Mouse (Mus musculus) heart, embryonic 13.5 days (tissue): ENCODE data around the gene Nsmce1. TPM values are rescaled to one million over a fixed set of nuclear protein-coding genes. Genes with fewer than 3 reads are reported as not detected.

Experiments
- ATAC-seq: fragments of 200-750 bp; cut with Nextera tagmentation; 2 replicates; pipeline ENCODE4 v1.8.0; 2017; ENCODE audit warnings: moderate TSS enrichment; ENCODE audit not compliant: insufficient number of reproducible peaks, low FRiP score, low TSS enrichment; ENCODE audit errors: extremely low read depth
- H3K27ac ChIP-seq: fragments of 300-500 bp; sonication (generic); replicated peaks from 2 replicates; pipeline ENCODE4 v1.5.1; 2015; ENCODE audit warnings: moderate library complexity, mild to moderate bottlenecking, inconsistent platforms
- H3K27me3 ChIP-seq: fragments of 300-500 bp; sonication (generic); replicated peaks from 2 replicates; pipeline ENCODE4 v1.6.1; 2015; ENCODE audit warnings: mild to moderate bottlenecking, inconsistent platforms
- H3K36me3 ChIP-seq: fragments of 300-500 bp; sonication (generic); 2 replicates; pipeline ENCODE4 v1.6.1; 2015; ENCODE audit warnings: mild to moderate bottlenecking, inconsistent platforms
- H3K4me1 ChIP-seq: fragments of 300-500 bp; sonication (generic); 2 replicates; pipeline ENCODE4 v1.6.1; 2015; ENCODE audit warnings: inconsistent platforms
- H3K4me2 ChIP-seq: fragments of 300-500 bp; sonication (generic); 2 replicates; pipeline ENCODE4 v1.6.1; 2015; ENCODE audit warnings: inconsistent platforms, mild to moderate bottlenecking, moderate library complexity
- H3K4me3 ChIP-seq: fragments of 300-500 bp; sonication (generic); 2 replicates; pipeline ENCODE4 v1.5.1; 2015; ENCODE audit warnings: moderate library complexity, mild to moderate bottlenecking, inconsistent platforms
- H3K9ac ChIP-seq: fragments of 300-500 bp; sonication (generic); 2 replicates; pipeline ENCODE4 v1.6.1; 2015; ENCODE audit warnings: inconsistent platforms, mild to moderate bottlenecking, moderate library complexity
- H3K9me3 ChIP-seq: fragments of 300-500 bp; sonication (generic); 2 replicates; pipeline ENCODE4 v1.6.1; 2016; ENCODE audit warnings: inconsistent platforms
- WGBS: fragments of 180-500 bp; shearing (Covaris S2); methylation state at CpG from one replicate; pipeline ENCODE4 v1.1.7; 2015; ENCODE audit warnings: mixed read lengths; 5-methylcytosine and 5-hydroxymethylcytosine counted together
- polyA plus RNA-seq: library from polyadenylated mRNA; unstranded; fragments of >200 nt; fragmentation: Nextera tagmentation; extraction: Ambion mirVana; gene quantifications from 2 replicates; pipeline ENCODE4 v1.2.1, GENCODE M21; 2015

Gene Nsmce1
- polyA plus RNA-seq, 1 experiment from 2014 or later = 97.9 TPM

DNA sequence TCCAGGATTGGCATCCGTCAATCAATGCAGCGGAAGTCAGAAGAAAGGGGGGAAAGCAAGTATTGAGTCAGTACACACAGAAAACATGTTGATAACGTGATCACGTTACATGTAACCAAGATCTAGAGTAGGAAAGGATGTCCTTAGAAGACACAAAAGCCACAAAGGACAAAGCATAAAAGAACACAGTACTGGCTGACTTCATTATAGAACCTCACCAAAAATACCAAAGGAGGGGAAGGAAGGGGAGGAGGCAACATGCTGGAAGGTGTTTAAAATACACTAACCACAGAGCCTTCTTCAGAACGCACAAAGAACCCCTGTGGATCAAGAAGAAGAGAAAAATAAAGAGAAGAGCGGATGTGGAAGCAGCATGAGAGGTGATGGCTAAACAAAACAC lies 2.7 kb downstream of the Nsmce1 start:
- WGBS = 86% methylated on average over 6 of the region's 6 CpGs

GRCm38 (mm10) chr7:125487126-125487525 lies 4.3 kb downstream of the Nsmce1 start:
- peaks cover 22% of the 10 kb centered on the region for H3K4me1 ChIP-seq
- no peak overlapping the region for H3K4me2 ChIP-seq
- H3K27me3 ChIP-seq = no peaks in the 10 kb centered on the region
- peaks cover 45% of the 10 kb centered on the region for H3K36me3 ChIP-seq
- 83% methylated on average over 10 of the region's 10 CpGs for WGBS
- no peak for ATAC-seq
- H3K9me3 ChIP-seq = no peaks in the 10 kb centered on the region
- H3K27ac ChIP-seq = no peak overlapping the region
- H3K9ac ChIP-seq = no peak overlapping the region
- H3K4me3 ChIP-seq = no peak overlapping the region

More for the DNA sequence above, 2.7 kb downstream of the Nsmce1 start:
- Histone ChIP-seq H3K4me3 (no peak overlapping the region), H3K9ac (peak overlapping the region; percentile 12; the same call in 1 of the 2 replicates), H3K36me3 (peaks cover 30% of the 10 kb centered on the region), H3K4me2 (no peak overlapping the region), H3K9me3 (no peaks in the 10 kb centered on the region), H3K4me1 (peaks cover 28% of the 10 kb centered on the region), H3K27me3 (no peaks in the 10 kb centered on the region), H3K27ac (no peak overlapping the region)
- no peak for ATAC-seq

GRCm38 (mm10) chr7:125486121-125486630 lies 5.2 kb downstream of the Nsmce1 start:
- Histone ChIP-seq H3K9me3 (no peaks in the 10 kb centered on the region), H3K9ac (no peak overlapping the region), H3K4me3 (no peak overlapping the region), H3K27me3 (no peaks in the 10 kb centered on the region), H3K27ac (no peak overlapping the region), H3K36me3 (peaks cover 54% of the 10 kb centered on the region), H3K4me2 (no peak overlapping the region), H3K4me1 (peaks cover 17% of the 10 kb centered on the region)
- WGBS = 90% methylated on average over 16 of the region's 16 CpGs
- ATAC-seq = no peak

DNA sequence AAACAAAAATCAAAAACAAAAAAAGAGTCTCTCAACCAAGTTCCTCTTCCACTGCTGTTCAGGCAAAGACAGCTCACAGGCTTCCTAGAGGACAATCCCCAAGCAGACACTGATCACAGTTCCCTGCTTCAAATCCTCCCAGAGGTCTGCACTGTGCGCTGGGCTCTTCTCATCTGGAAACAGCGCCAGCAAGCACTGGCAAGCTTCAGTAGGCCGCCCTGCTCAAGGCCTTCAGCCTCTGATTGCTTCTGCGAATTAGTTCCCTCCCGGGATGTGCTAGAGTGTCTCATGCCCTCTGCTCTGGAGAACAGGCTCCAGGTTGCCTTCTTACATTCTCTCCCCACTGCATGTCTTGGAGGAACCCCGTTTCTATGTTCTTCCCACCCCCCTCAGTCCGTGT lies 6.6 kb downstream of the Nsmce1 start:
- H3K4me2 ChIP-seq = no peak overlapping the region
- H3K27ac ChIP-seq = no peak overlapping the region
- peaks cover 7% of the 10 kb centered on the region; the same call in 1 of the 2 replicates for H3K4me1 ChIP-seq
- no peaks in the 10 kb centered on the region for H3K9me3 ChIP-seq
- H3K36me3 ChIP-seq = peaks cover 67% of the 10 kb centered on the region
- no peak overlapping the region for H3K4me3 ChIP-seq
- 89% methylated on average over 7 of the region's 7 CpGs for WGBS
- no peak for ATAC-seq
- H3K27me3 ChIP-seq = no peaks in the 10 kb centered on the region
- H3K9ac ChIP-seq = no peak overlapping the region

DNA sequence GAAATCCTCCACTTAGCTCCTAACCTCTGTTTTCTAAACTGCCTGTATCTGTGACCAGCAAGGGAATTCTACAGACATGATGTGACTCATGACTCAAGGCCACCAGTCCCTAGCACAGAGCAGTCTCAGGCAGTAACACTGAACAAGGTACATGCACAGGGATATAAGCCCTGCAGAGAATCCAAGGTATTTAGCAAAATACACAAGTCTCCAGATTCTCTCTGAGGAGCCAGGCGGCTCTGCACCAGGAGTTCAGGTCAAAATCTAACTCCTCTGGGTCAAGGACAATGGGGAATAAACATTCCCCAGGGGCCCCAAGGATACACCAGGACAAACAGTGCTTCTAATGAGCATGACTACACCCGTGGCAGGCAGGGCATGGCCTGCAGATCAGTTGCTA lies 8.5 kb downstream of the Nsmce1 start:
- Histone ChIP-seq H3K9ac (no peak overlapping the region), H3K36me3 (peaks cover 70% of the 10 kb centered on the region), H3K27me3 (no peaks in the 10 kb centered on the region), H3K4me1 (peaks cover 12% of the 10 kb centered on the region), H3K27ac (no peak overlapping the region), H3K4me2 (no peak overlapping the region), H3K9me3 (no peaks in the 10 kb centered on the region), H3K4me3 (no peak overlapping the region)
- WGBS = 72% methylated on average over 2 of the region's 2 CpGs
- ATAC-seq = no peak

DNA sequence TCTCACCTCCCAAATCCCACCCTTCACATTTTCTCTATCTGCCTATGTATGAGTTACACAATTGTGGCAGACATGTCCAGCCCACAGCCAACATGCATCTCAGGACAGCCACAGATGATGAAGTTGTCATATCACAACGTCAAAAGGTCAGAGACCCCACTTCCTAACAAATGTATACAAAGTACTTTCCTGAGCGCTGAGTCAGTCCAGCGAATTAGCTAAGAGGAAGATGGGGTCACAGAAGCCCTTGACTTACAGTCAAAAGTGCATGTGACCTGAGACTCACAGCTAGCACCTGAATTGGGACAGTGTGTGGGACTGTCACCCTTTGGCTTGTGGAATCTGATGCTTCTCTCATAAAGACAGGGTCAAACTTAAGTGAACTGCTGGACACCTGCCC lies 9.1 kb downstream of the Nsmce1 start:
- Histone ChIP-seq H3K9ac (no peak overlapping the region), H3K27ac (no peak overlapping the region), H3K36me3 (peaks cover 76% of the 10 kb centered on the region), H3K4me3 (no peak overlapping the region), H3K4me1 (peaks cover 17% of the 10 kb centered on the region), H3K4me2 (no peak overlapping the region), H3K27me3 (no peaks in the 10 kb centered on the region), H3K9me3 (no peaks in the 10 kb centered on the region)
- no peak for ATAC-seq
- 86% methylated on average over 3 of the region's 3 CpGs for WGBS

- Histone ChIP-seq H3K27ac (no peak overlapping the region), H3K36me3 (peaks cover 65% of the 10 kb centered on the region), H3K9ac (no peak overlapping the region), H3K4me3 (no peak overlapping the region), H3K4me2 (no peak overlapping the region), H3K9me3 (no peaks in the 10 kb centered on the region), H3K27me3 (no peaks in the 10 kb centered on the region), H3K4me1 (peaks cover 36% of the 10 kb centered on the region)
- WGBS = 81% methylated on average over 4 of the region's 4 CpGs
- ATAC-seq = no peak
These were observed 10.9 kb downstream of the Nsmce1 start for GRCm38 (mm10) chr7:125480518-125480917.

DNA sequence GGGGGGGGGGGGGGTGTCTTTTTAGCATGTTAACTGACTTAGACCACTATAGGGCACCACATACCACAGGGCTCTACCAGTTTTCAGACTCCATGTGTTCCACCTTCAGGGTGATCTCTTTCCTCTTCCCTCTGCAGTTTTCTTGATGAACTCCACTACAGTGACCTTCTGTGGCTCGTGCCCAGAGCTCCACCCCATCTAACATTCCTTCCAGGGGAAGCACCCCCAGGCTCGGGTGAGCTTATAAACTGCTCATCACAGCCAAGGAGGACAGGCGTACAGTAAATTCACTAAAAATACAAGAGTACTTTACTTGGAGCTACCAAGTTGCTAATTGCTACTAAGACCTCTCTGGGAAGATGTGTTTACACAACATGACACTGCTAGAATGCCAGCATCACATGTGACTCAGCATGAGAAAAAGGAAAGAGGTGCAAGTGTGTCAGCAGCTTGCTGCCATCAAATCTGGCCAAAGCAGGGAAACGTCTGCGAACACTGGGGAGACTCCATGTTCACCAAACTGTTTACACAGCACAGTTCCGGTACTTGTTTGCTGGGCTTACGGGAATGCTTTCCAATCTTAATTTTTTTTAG lies 12.9 kb downstream of the Nsmce1 start:
- 70% methylated on average over 7 of the region's 7 CpGs for WGBS
- H3K4me2 ChIP-seq = no peak overlapping the region
- no peak for ATAC-seq
- no peak overlapping the region for H3K4me3 ChIP-seq
- peak overlapping the region; percentile 58; the same call in 1 of the 2 replicates for H3K9ac ChIP-seq
- H3K9me3 ChIP-seq = no peaks in the 10 kb centered on the region
- no peaks in the 10 kb centered on the region for H3K27me3 ChIP-seq
- H3K27ac ChIP-seq = peak overlapping the region; percentile 45; the same call in 1 of the 2 replicates
- peaks cover 46% of the 10 kb centered on the region for H3K36me3 ChIP-seq
- H3K4me1 ChIP-seq = peaks cover 56% of the 10 kb centered on the region

DNA sequence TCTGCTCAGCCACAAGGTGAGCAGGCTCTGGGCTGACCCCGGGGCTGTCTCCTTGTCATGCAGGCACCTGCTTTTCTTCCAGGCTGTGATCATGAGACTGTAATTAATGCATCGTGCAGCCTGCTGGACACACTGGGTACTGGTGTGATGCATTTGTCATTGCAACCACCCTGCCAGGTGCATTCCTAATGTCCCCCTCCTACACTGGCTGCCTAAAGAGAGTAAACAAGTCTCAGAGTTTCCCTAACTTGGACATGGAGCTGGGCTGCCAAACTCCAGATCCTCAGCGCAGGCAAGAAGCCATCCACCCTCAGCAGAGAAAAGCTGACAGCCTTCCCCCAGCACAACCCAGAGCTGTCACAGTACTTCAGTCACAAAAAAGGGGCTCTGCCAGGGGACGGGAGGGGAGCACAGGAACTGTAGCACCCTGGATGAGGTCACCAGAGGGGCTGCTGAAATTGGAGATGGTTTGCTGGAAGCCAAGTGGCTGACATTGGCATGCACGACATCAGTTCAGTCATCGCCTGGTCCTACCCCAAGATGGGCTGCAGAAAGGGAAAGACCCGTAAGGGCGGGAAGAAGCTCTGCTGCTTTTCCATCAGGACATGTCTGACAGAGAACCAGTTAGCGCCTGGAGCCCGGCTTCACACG lies 15.7 kb downstream of the Nsmce1 start:
- Histone ChIP-seq H3K27me3 (no peaks in the 10 kb centered on the region), H3K4me3 (no peak overlapping the region), H3K27ac (peak overlapping the region; percentile 91), H3K9ac (peak overlapping the region; percentile 48), H3K4me2 (peak overlapping the region; percentile 32), H3K4me1 (peaks cover 76% of the 10 kb centered on the region), H3K36me3 (peaks cover 28% of the 10 kb centered on the region), H3K9me3 (no peaks in the 10 kb centered on the region)
- no peak for ATAC-seq
- WGBS = 27% methylated on average over 11 of the region's 11 CpGs

- no peak for ATAC-seq
- Histone ChIP-seq H3K27me3 (no peaks in the 10 kb centered on the region), H3K36me3 (peaks cover 28% of the 10 kb centered on the region), H3K9ac (peak overlapping the region; percentile 21; the same call in 1 of the 2 replicates), H3K4me1 (peaks cover 76% of the 10 kb centered on the region), H3K27ac (peak overlapping the region; percentile 91), H3K4me2 (no peak overlapping the region), H3K9me3 (no peaks in the 10 kb centered on the region), H3K4me3 (no peak overlapping the region)
- 64% methylated on average over 4 of the region's 4 CpGs for WGBS
These were observed 16.9 kb downstream of the Nsmce1 start for GRCm38 (mm10) chr7:125474535-125474934.

DNA sequence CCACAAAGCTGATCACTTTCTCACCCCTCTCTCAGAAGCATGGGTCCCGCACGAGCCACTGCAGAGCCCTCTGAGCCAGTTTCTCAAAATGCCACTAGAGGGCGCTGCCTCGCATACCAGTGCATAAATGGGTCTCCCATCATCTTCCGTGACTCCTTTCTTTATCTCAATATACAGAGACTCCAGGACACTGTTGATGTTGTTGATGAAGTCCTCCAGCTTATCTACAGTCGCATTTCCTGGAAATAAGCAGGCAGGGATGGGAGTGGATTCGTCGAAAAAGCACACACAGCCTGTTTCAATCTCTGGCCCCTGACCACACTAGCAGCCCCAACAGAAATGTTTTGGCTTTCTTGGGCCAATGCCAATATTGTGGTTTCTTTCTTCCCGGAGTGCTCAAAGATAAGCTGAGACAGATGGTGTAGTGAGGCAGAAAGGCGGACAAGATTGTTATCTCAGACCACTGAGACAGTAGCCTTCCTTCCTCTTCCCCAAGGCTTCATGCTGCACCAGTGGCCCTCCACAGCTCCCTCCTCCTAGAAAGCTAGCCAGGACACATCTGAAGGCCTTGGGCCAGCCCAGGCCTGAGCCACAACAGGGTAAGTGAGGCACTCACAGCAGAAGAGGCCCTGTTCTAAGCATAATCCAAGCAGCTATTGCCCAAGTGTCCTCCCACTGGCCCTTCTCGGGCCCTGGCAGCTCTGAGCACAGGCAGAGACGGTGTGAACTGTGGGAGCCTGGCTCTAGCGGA lies 19.2 kb downstream of the Nsmce1 start:
- Histone ChIP-seq H3K4me2 (peak overlapping the region; percentile 50), H3K9me3 (no peaks in the 10 kb centered on the region), H3K27ac (peak overlapping the region; percentile 79), H3K9ac (peak overlapping the region; percentile 69), H3K36me3 (peaks cover 41% of the 10 kb centered on the region), H3K27me3 (no peaks in the 10 kb centered on the region), H3K4me3 (peak overlapping the region; percentile 16; the same call in 1 of the 2 replicates), H3K4me1 (peaks cover 57% of the 10 kb centered on the region)
- WGBS = 16% methylated on average over 13 of the region's 13 CpGs
- peak; percentile 33 for ATAC-seq
